Mouse (Mus musculus): Measurements from ENCODE around the gene Zfp319.

GRCm38 (mm10) chr8:95336363-95336762 lies 4.6 kb upstream of the Zfp319 start:
- TF ChIP-seq CTCF (IDR thresholded peaks at IDR 0.05; ENCODE audit: insufficient read depth, low read depth, low read length) (no peak), POLR2A (IDR thresholded peaks at IDR 0.05; ENCODE audit: insufficient read depth, low read depth, low read length) (no peak)
